8 mouse cellular contexts compared by ENCODE assay signal in genomic region chr11:74554683-74555341, GRCm38 (mm10). TPM values are rescaled to one million over a fixed set of nuclear protein-coding genes. Genes with fewer than 3 reads are reported as not detected.
DNase-seq lines count a peak whose midpoint lies in the region; ATAC-seq and TF ChIP-seq lines count a peak whose summit lies in the region.

No protein-coding gene starts in this region.

- H3K4me2 ChIP-seq in midbrain, embryonic 13.5 days (replicated peaks) = peak overlapping the region; percentile 15; the same call in 1 of the 2 replicates

- H3K27me3 ChIP-seq in midbrain, embryonic 13.5 days = no peaks in the 10 kb centered on the region

- intact Hi-C loops in left cerebral cortex, adult 2 months (cut with DNase I) = loop anchor here (5.0 kb wide), 2 partner anchors 62 to 82 kb away; partner anchors contain the start of gene Ccdc92b

- H3K36me3 ChIP-seq in midbrain, embryonic 13.5 days = no peaks in the 10 kb centered on the region

- WGBS in midbrain, embryonic 13.5 days = 39% methylated on average over 15 of the region's 15 CpGs

- H3K4me1 ChIP-seq in midbrain, embryonic 13.5 days (replicated peaks) = peaks cover 23% of the 10 kb centered on the region

- H3K27ac ChIP-seq in left cerebral cortex, adult 2 months = peak overlapping the region; percentile 83
- H3K27ac ChIP-seq in midbrain, embryonic 13.5 days = peak overlapping the region; percentile 88

- 0 out of 2 replicates have a peak overlapping the region, but pooled peaks have one; percentile 28 for H3K9ac ChIP-seq in midbrain, embryonic 13.5 days (replicated peaks)

- peak in 1 of 2 experiments; percentile 60 for DNase-seq in left cerebral cortex, adult 2 months (ENCODE audit: extremely low spot score in 1 of 2, low spot score in 2 of 2)
- DNase-seq in left cerebral cortex, adult 11 months (ENCODE audit: low spot score) = no peak
- peak; percentile 87 for DNase-seq in R1 (ENCODE audit: low read depth, low spot score)
- DNase-seq in forelimb bud, embryonic 11.5 days (ENCODE audit: low read depth, low spot score) = peak; percentile 70
- no peak for DNase-seq in adrenal gland, adult (ENCODE audit: inconsistent age in 2 of 2, low spot score in 1 of 2)
- no peak for DNase-seq in gastrocnemius, postnatal 4 days (ENCODE audit: low spot score in 2 of 2)

- peak; percentile 87 for ATAC-seq in midbrain, embryonic 13.5 days
- ATAC-seq in activated CD4-positive, CD25-positive, alpha-beta regulatory T cell, adult 4 months = no peak

- TF ChIP-seq CTCF in left cerebral cortex, adult 2 months (IDR thresholded peaks at IDR 0.05) = no peak

- H3K4me3 ChIP-seq in left cerebral cortex, adult 2 months = no peak overlapping the region
- H3K4me3 ChIP-seq in midbrain, embryonic 13.5 days (replicated peaks) = no peak overlapping the region

- H3K9me3 ChIP-seq in midbrain, embryonic 13.5 days = no peaks in the 10 kb centered on the region

RNA-seq across cellular contexts. Expression of gene Rap1gap2, which starts 55.9 kb away (rescaled TPM):
- 100 to 1,000 TPM; 186 to 188 TPM for total RNA-seq in left cerebral cortex, adult 2 months (2021)
- 7.3 and 10.4 TPM in 2 replicates for polyA plus RNA-seq in midbrain, embryonic 13.5 days (2015; fragmentation: Nextera tagmentation; extraction: Ambion mirVana)
- 10 to 100 TPM; 16.9 to 18.0 TPM for total RNA-seq in gastrocnemius, postnatal 4 days (2021)
- 1 to 10 TPM; 3.3 to 4.1 TPM for polyA plus RNA-seq in activated CD4-positive, CD25-positive, alpha-beta regulatory T cell, adult 4 months (2017; shearing (Covaris generic))

Comparison
In these comparisons a context has a peak if more than half of its experiments do, and no peak if none do; other contexts are left out.
1. DNase-seq: peak in R1 (single experiment) and forelimb bud, embryonic 11.5 days (single experiment); none in left cerebral cortex, adult 11 months (single experiment), adrenal gland, adult (0 of 2) and gastrocnemius, postnatal 4 days (0 of 2).
2. RNA of gene Rap1gap2, which starts 55.9 kb away (total RNA-seq): 186 to 188 TPM in left cerebral cortex, adult 2 months; 16.9 to 18.0 TPM in gastrocnemius, postnatal 4 days; every median in the first group is over 4 times any median in the second.